Mouse (Mus musculus) layer of hippocampus, adult 2 months (tissue): ENCODE measurements at regions not wholly inside any gene's neighbourhood (a gene's known extent, or its start where the extent isn't known, plus 50 kb on each side); places are given as distances from the start of the nearest gene placed in this dataset.

ENCODE experiments used
- DNase-seq, 2 experiments: peaks; one replicate each; pipeline ENCODE4 v3.0.0; 2022; ENCODE audit warnings: low spot score in 2 of 2
- H3K27ac ChIP-seq: fragments of 200-600 bp; 2 replicates; pipeline ENCODE4 v1.8.1; 2022
- H3K4me3 ChIP-seq: fragments of 200-600 bp; 2 replicates; pipeline ENCODE4 v1.8.1; 2022; ENCODE audit warnings: mild to moderate bottlenecking
- CTCF ChIP-seq: fragments of 200-600 bp; conservative IDR thresholded peaks from 2 replicates; pipeline ENCODE4 v1.8.1; 2022; ENCODE audit warnings: antibody characterized with exemption, mild to moderate bottlenecking, moderate library complexity

DNA sequence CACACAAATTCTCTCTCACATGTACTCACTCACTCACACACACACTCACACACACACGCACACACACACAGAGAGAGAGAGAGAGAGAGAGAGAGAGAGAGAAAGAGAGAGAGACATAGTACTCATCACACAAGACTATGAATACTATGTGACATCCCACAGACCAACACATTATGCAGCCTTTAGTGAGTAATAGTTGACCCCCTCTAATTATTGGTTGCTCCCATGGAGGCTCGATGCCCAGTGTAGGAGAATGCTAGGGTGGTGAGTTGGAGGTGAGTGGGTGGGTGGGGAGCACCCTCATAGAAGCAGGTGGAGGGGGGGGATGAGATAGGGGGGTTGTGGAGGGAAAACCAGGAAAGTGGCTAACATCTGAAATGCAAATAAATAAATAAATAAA is 69.4 kb upstream of the Slco6d1 start:
- TF ChIP-seq CTCF = no peak
- no peak for DNase-seq
- no peak overlapping the region for H3K27ac ChIP-seq
- no peak overlapping the region for H3K4me3 ChIP-seq
